Mouse (Mus musculus) embryonic facial prominence, embryonic 13.5 days (tissue): ENCODE measurements at regions not wholly inside any gene's neighbourhood (a gene's known extent, or its start where the extent isn't known, plus 50 kb on each side); places are given as distances from the start of the nearest gene placed in this dataset.

Experiments
- ATAC-seq: fragments of 200-750 bp; cut with Nextera tagmentation; 2 replicates; pipeline ENCODE4 v1.8.0; 2017; ENCODE audit warnings: low read depth; ENCODE audit not compliant: insufficient number of reproducible peaks, insufficient read depth, low FRiP score, low TSS enrichment
- H3K27ac ChIP-seq: fragments of 300-500 bp; sonication (generic); 2 replicates; pipeline ENCODE4 v1.5.1; 2015; ENCODE audit warnings: moderate library complexity, mild to moderate bottlenecking, inconsistent platforms
- H3K27me3 ChIP-seq: fragments of 300-500 bp; sonication (generic); 2 replicates; pipeline ENCODE4 v1.6.1; 2015; ENCODE audit warnings: mild to moderate bottlenecking, inconsistent platforms
- H3K36me3 ChIP-seq: fragments of 300-500 bp; sonication (generic); 2 replicates; pipeline ENCODE4 v1.6.1; 2015; ENCODE audit warnings: mild to moderate bottlenecking, inconsistent platforms
- H3K4me1 ChIP-seq: fragments of 300-500 bp; sonication (generic); 2 replicates; pipeline ENCODE4 v1.6.1; 2015; ENCODE audit warnings: inconsistent platforms
- H3K4me2 ChIP-seq: fragments of 300-500 bp; sonication (generic); 2 replicates; pipeline ENCODE4 v1.6.1; 2015; ENCODE audit warnings: moderate library complexity, mild to moderate bottlenecking, inconsistent platforms
- H3K4me3 ChIP-seq: fragments of 300-500 bp; sonication (generic); 2 replicates; pipeline ENCODE4 v1.5.1; 2015; ENCODE audit warnings: mild to moderate bottlenecking, inconsistent platforms
- H3K9ac ChIP-seq: fragments of 300-500 bp; sonication (generic); 2 replicates; pipeline ENCODE4 v1.6.1; 2015; ENCODE audit warnings: mild to moderate bottlenecking, inconsistent platforms
- H3K9me3 ChIP-seq: fragments of 300-500 bp; sonication (generic); 2 replicates; pipeline ENCODE4 v1.6.1; 2016; ENCODE audit warnings: inconsistent platforms
- WGBS: fragments of 180-500 bp; shearing (Covaris S2); methylation state at CpG from one replicate; pipeline ENCODE4 v1.1.7; 2015; ENCODE audit warnings: mixed read lengths; 5-methylcytosine and 5-hydroxymethylcytosine counted together

- Histone ChIP-seq H3K27ac (no peak overlapping the region), H3K4me2 (no peak overlapping the region), H3K9me3 (no peaks in the 10 kb centered on the region), H3K27me3 (no peaks in the 10 kb centered on the region), H3K4me3 (no peak overlapping the region), H3K4me1 (no peaks in the 10 kb centered on the region), H3K36me3 (no peaks in the 10 kb centered on the region), H3K9ac (no peak overlapping the region)
- ATAC-seq: no peak
- 45% methylated on average over 2 of the region's 2 CpGs for WGBS
Measured at GRCm38 (mm10) chr16:84456596-84456995, 58.3 kb upstream of the A730009L09Rik start.

- H3K27me3 ChIP-seq: no peaks in the 10 kb centered on the region
- H3K4me2 ChIP-seq: no peak overlapping the region
- H3K36me3 ChIP-seq: no peaks in the 10 kb centered on the region
- H3K9ac ChIP-seq: no peak overlapping the region
- H3K9me3 ChIP-seq: no peaks in the 10 kb centered on the region
- no peaks in the 10 kb centered on the region for H3K4me1 ChIP-seq
- no peak overlapping the region for H3K27ac ChIP-seq
- no peak overlapping the region for H3K4me3 ChIP-seq
- WGBS: 10% methylated on average over 1 of the region's 1 CpGs
- ATAC-seq: no peak
Measured at GRCm38 (mm10) chr16:84462150-84462549, 52.8 kb upstream of the A730009L09Rik start.
